Mouse (Mus musculus) midbrain, embryonic 16.5 days (tissue): ENCODE measurements around the gene Ahcyl2. TPM values are rescaled to one million over a fixed set of nuclear protein-coding genes. Genes with fewer than 3 reads are reported as not detected.
"Not testable (repeated sequence)": the region's sequence is repeated elsewhere in the genome, so short reads cannot be mapped to it uniquely, and the experiment has no call there.

Source experiments
- ATAC-seq: fragments of 200-750 bp; cut with Nextera tagmentation; 2 replicates; pipeline ENCODE4 v1.8.0; 2017; ENCODE audit warnings: moderate TSS enrichment
- H3K27ac ChIP-seq: fragments of 300-500 bp; sonication (generic); 2 replicates; pipeline ENCODE4 v1.5.1; 2014; ENCODE audit warnings: mild to moderate bottlenecking, low read length, mixed read lengths
- H3K27me3 ChIP-seq: fragments of 300-500 bp; sonication (generic); 2 replicates; pipeline ENCODE4 v1.6.1; 2014; ENCODE audit warnings: low read depth, low read length, mixed read lengths; ENCODE audit not compliant: control insufficient read depth, insufficient read depth
- H3K36me3 ChIP-seq: fragments of 300-500 bp; sonication (generic); 2 replicates; pipeline ENCODE4 v1.6.1; 2014; ENCODE audit warnings: mild to moderate bottlenecking, low read length, moderate library complexity, mixed read lengths; ENCODE audit not compliant: control insufficient read depth, insufficient read depth
- H3K4me1 ChIP-seq: fragments of 300-500 bp; sonication (generic); 2 replicates; pipeline ENCODE4 v1.6.1; 2014; ENCODE audit warnings: mild to moderate bottlenecking, low read length, mixed read lengths; ENCODE audit not compliant: control insufficient read depth, insufficient read depth
- H3K4me2 ChIP-seq: fragments of 300-500 bp; sonication (generic); 2 replicates; pipeline ENCODE4 v1.6.1; 2014; ENCODE audit warnings: mild to moderate bottlenecking, low read length, mixed read lengths
- H3K4me3 ChIP-seq: fragments of 300-500 bp; sonication (generic); 2 replicates; pipeline ENCODE4 v1.5.1; 2014; ENCODE audit warnings: low read depth, mild to moderate bottlenecking, low read length, moderate library complexity, mixed read lengths
- H3K9ac ChIP-seq: fragments of 300-500 bp; sonication (generic); 2 replicates; pipeline ENCODE4 v1.6.1; 2014; ENCODE audit warnings: low read depth, low read length, mixed read lengths
- H3K9me3 ChIP-seq: fragments of 300-500 bp; sonication (generic); replicated peaks from 2 replicates; pipeline ENCODE4 v1.6.1; 2014; ENCODE audit warnings: mild to moderate bottlenecking, low read length, mixed read lengths; ENCODE audit not compliant: control insufficient read depth, poor library complexity, severe bottlenecking
- WGBS: fragments of 180-500 bp; shearing (Covaris S2); extraction: QIAGEN DNeasy Blood & Tissue Kit; methylation state at CpG from one replicate; pipeline ENCODE4 v1.1.7; 2014; 5-methylcytosine and 5-hydroxymethylcytosine counted together
- polyA plus RNA-seq: library from polyadenylated mRNA; unstranded; fragments of >200 nt; fragmentation: Nextera tagmentation; extraction: Ambion mirVana; gene quantifications from 2 replicates; pipeline ENCODE4 v1.2.1, GENCODE M21; 2015

Gene Ahcyl2
- polyA plus RNA-seq, 1 experiment from 2014 or later, result 17.6 TPM

GRCm38 (mm10) chr6:29816371-29816770 is 48.6 kb downstream of the Ahcyl2 start:
- H3K4me1 ChIP-seq, result peaks cover 20% of the 10 kb centered on the region
- WGBS, result 84% methylated on average over 12 of the region's 12 CpGs
- H3K36me3 ChIP-seq, H3K4me3 ChIP-seq, H3K4me2 ChIP-seq, H3K27me3 ChIP-seq, H3K9me3 ChIP-seq, H3K9ac ChIP-seq, H3K27ac ChIP-seq, ATAC-seq: not testable (repeated sequence)

GRCm38 (mm10) chr6:29819309-29819708 is 51.5 kb downstream of the Ahcyl2 start:
- Histone ChIP-seq H3K27me3 (no peaks in the 10 kb centered on the region), H3K36me3 (no peaks in the 10 kb centered on the region), H3K9ac (no peak overlapping the region), H3K27ac (no peak overlapping the region), H3K4me1 (peaks cover 17% of the 10 kb centered on the region), H3K4me2 (no peak overlapping the region), H3K4me3 (no peak overlapping the region), H3K9me3 (no peaks in the 10 kb centered on the region)
- 30% methylated on average over 3 of the region's 3 CpGs for WGBS
- no peak for ATAC-seq

GRCm38 (mm10) chr6:29820314-29820713 is 52.5 kb downstream of the Ahcyl2 start:
- H3K9ac ChIP-seq, result no peak overlapping the region
- 68% methylated on average over 4 of the region's 4 CpGs for WGBS
- no peak overlapping the region for H3K4me3 ChIP-seq
- H3K9me3 ChIP-seq, result no peaks in the 10 kb centered on the region
- no peak overlapping the region for H3K27ac ChIP-seq
- H3K36me3 ChIP-seq, result no peaks in the 10 kb centered on the region
- H3K4me1 ChIP-seq, result peaks cover 7% of the 10 kb centered on the region
- ATAC-seq, result no peak
- no peak overlapping the region for H3K4me2 ChIP-seq
- H3K27me3 ChIP-seq, result no peaks in the 10 kb centered on the region

GRCm38 (mm10) chr6:29820926-29821325 is 53.1 kb downstream of the Ahcyl2 start:
- Histone ChIP-seq H3K9ac (no peak overlapping the region), H3K27ac (no peak overlapping the region), H3K4me1 (peaks cover under 1% of the 10 kb centered on the region; the same call in 1 of the 2 replicates), H3K36me3 (no peaks in the 10 kb centered on the region), H3K4me2 (no peak overlapping the region), H3K4me3 (no peak overlapping the region), H3K9me3 (no peaks in the 10 kb centered on the region), H3K27me3 (no peaks in the 10 kb centered on the region)
- ATAC-seq, result no peak
- whole genome bisulfite sequencing, result 85% methylated on average over 3 of the region's 3 CpGs

GRCm38 (mm10) chr6:29821770-29822169 is 54.0 kb downstream of the Ahcyl2 start:
- no peak overlapping the region for H3K4me3 ChIP-seq
- no peaks in the 10 kb centered on the region for H3K9me3 ChIP-seq
- 37% methylated on average over 1 of the region's 1 CpGs for WGBS
- H3K27ac ChIP-seq, result no peak overlapping the region
- H3K27me3 ChIP-seq, result no peaks in the 10 kb centered on the region
- no peak overlapping the region for H3K9ac ChIP-seq
- H3K4me2 ChIP-seq, result no peak overlapping the region
- H3K36me3 ChIP-seq, result no peaks in the 10 kb centered on the region
- ATAC-seq, result no peak
- H3K4me1 ChIP-seq, result no peaks in the 10 kb centered on the region

- no peak overlapping the region for H3K4me2 ChIP-seq
- no peak overlapping the region for H3K9ac ChIP-seq
- no peak overlapping the region for H3K4me3 ChIP-seq
- no peaks in the 10 kb centered on the region for H3K4me1 ChIP-seq
- no peak for ATAC-seq
- H3K27ac ChIP-seq, result no peak overlapping the region
- no peaks in the 10 kb centered on the region for H3K36me3 ChIP-seq
- H3K27me3 ChIP-seq, result no peaks in the 10 kb centered on the region
- WGBS, result 49% methylated on average over 2 of the region's 2 CpGs
- no peaks in the 10 kb centered on the region for H3K9me3 ChIP-seq
Observed at GRCm38 (mm10) chr6:29825302-29825701, 57.5 kb downstream of the Ahcyl2 start.

GRCm38 (mm10) chr6:29827291-29828242 is 59.8 kb downstream of the Ahcyl2 start:
- no peak for ATAC-seq
- no peak overlapping the region for H3K4me2 ChIP-seq

GRCm38 (mm10) chr6:29828574-29829234 is 60.9 kb downstream of the Ahcyl2 start:
- Histone ChIP-seq H3K27ac (no peak overlapping the region), H3K36me3 (no peaks in the 10 kb centered on the region), H3K9me3 (no peaks in the 10 kb centered on the region), H3K9ac (no peak overlapping the region), H3K4me1 (no peaks in the 10 kb centered on the region), H3K27me3 (no peaks in the 10 kb centered on the region), H3K4me2 (no peak overlapping the region), H3K4me3 (no peak overlapping the region)
- WGBS, result 93% methylated on average over 3 of the region's 3 CpGs
- no peak for ATAC-seq

More at GRCm38 (mm10) chr6:29827291-29828242, 59.8 kb downstream of the Ahcyl2 start:
- Histone ChIP-seq H3K9ac (no peak overlapping the region), H3K9me3 (no peaks in the 10 kb centered on the region), H3K36me3 (no peaks in the 10 kb centered on the region), H3K27me3 (no peaks in the 10 kb centered on the region), H3K4me1 (no peaks in the 10 kb centered on the region), H3K27ac (no peak overlapping the region), H3K4me3 (no peak overlapping the region)
- WGBS, result 82% methylated on average over 5 of the region's 5 CpGs

- 88% methylated on average over 4 of the region's 4 CpGs for WGBS
- no peak for ATAC-seq
- no peaks in the 10 kb centered on the region for H3K27me3 ChIP-seq
- H3K9ac ChIP-seq, result no peak overlapping the region
- no peak overlapping the region for H3K4me2 ChIP-seq
- H3K27ac ChIP-seq, result no peak overlapping the region
- no peaks in the 10 kb centered on the region for H3K9me3 ChIP-seq
- no peaks in the 10 kb centered on the region for H3K36me3 ChIP-seq
- no peaks in the 10 kb centered on the region for H3K4me1 ChIP-seq
- no peak overlapping the region for H3K4me3 ChIP-seq
Observed at GRCm38 (mm10) chr6:29832356-29832755, 64.5 kb downstream of the Ahcyl2 start.
